Mouse (Mus musculus): ENCODE data around the gene Itgad. TPM values are rescaled to one million over a fixed set of nuclear protein-coding genes. Genes with fewer than 3 reads are reported as not detected.

Itgad gene
- 0.09 and 0.17 TPM in 2 replicates for polyA plus RNA-seq (2012; rRNA removed)

GRCm38 (mm10) chr7:128154076-128154475 is at the start of gene Itgad:
Gene Itgad (plus strand): TSS chr7:128154376.

GRCm38 (mm10) chr7:128128741-128129720 is 25.1 kb upstream of the Itgad start, which contains the start of gene Itgax:
Gene Itgax (plus strand): TSS chr7:128129547.

GRCm38 (mm10) chr7:128206152-128206551 is 52.0 kb downstream of the Itgad start, which contains the start of gene Cox6a2:
Gene Cox6a2 (minus strand): TSS chr7:128206387.

GRCm38 (mm10) chr7:128236856-128237592 is 82.8 kb downstream of the Itgad start, which contains the start of gene Armc5:
Gene Armc5 (plus strand): TSS chr7:128237342.

GRCm38 (mm10) chr7:128237927-128238778 is 84.0 kb downstream of the Itgad start, which contains the start of gene 9130023H24Rik:
Gene 9130023H24Rik (minus strand): TSS chr7:128238031.

GRCm38 (mm10) chr7:128246496-128247391 is 92.6 kb downstream of the Itgad start, which contains the start of gene Tgfb1i1:
Gene Tgfb1i1 (plus strand): TSS chr7:128246812.

GRCm38 (mm10) chr7:128265411-128265810 is 111.2 kb downstream of the Itgad start, which contains the start of gene Slc5a2:
Gene Slc5a2 (plus strand): TSS chr7:128265657.

Other genes starting within 250 kb of the Itgad start
- gene Kat8, start 241.9 kb upstream of the Itgad start, polyA plus RNA-seq (2012; rRNA removed), result 9.7 and 12.9 TPM in 2 replicates
- 119 and 136 TPM in 2 replicates for gene Prss8, start 224.3 kb upstream of the Itgad start, polyA plus RNA-seq (2012; rRNA removed)
- 7.5 and 10.7 TPM in 2 replicates for gene Prss36, start 207.7 kb upstream of the Itgad start, polyA plus RNA-seq (2012; rRNA removed)
- 156 and 158 TPM in 2 replicates for gene Fus, start 186.9 kb upstream of the Itgad start, polyA plus RNA-seq (2012; rRNA removed)
- gene Pycard, start 160.5 kb upstream of the Itgad start, polyA plus RNA-seq (2012; rRNA removed), result 407 and 442 TPM in 2 replicates
- 18.5 and 21.0 TPM in 2 replicates for gene Trim72, start 150.4 kb upstream of the Itgad start, polyA plus RNA-seq (2012; rRNA removed)
- 4.3 and 4.7 TPM in 2 replicates for gene Itgam, start 91.7 kb upstream of the Itgad start, polyA plus RNA-seq (2012; rRNA removed)
- gene Gm49368, start 91.7 kb upstream of the Itgad start, polyA plus RNA-seq (2012; rRNA removed), result 0.10 TPM in 1 of 2 replicates, not detected in the other
- gene Itgax, start 24.8 kb upstream of the Itgad start, polyA plus RNA-seq (2012; rRNA removed), result 3.5 and 3.6 TPM in 2 replicates
- 0.26 and 1.3 TPM in 2 replicates for gene Cox6a2, start 52.0 kb downstream of the Itgad start, polyA plus RNA-seq (2012; rRNA removed)
- 39.7 and 47.0 TPM in 2 replicates for gene Armc5, start 83.0 kb downstream of the Itgad start, polyA plus RNA-seq (2012; rRNA removed)
- gene 9130023H24Rik, start 83.7 kb downstream of the Itgad start, polyA plus RNA-seq (2012; rRNA removed), result 1.8 and 2.3 TPM in 2 replicates
- 111 and 118 TPM in 2 replicates for gene Tgfb1i1, start 92.4 kb downstream of the Itgad start, polyA plus RNA-seq (2012; rRNA removed)
- not detected in 2 replicates for gene Slc5a2, start 111.3 kb downstream of the Itgad start, polyA plus RNA-seq (2012; rRNA removed)
- gene BC017158, start 143.8 kb downstream of the Itgad start, polyA plus RNA-seq (2012; rRNA removed), result 64.8 and 70.8 TPM in 2 replicates

All from colon, adult 2 months (tissue).